Mouse (Mus musculus) E14TG2a.4 (cell line): Measurements from ENCODE around the gene Olfr205.
"Not testable (repeated sequence)": the region's sequence is repeated elsewhere in the genome, so short reads cannot be mapped to it uniquely, and the experiment has no call there.

ENCODE experiments used
- H3K27me3 ChIP-seq: 2 replicates; pipeline ENCODE4 v1.6.1; 2014; ENCODE audit warnings: low read length, control low read depth; ENCODE audit not compliant: insufficient read depth
- H3K36me3 ChIP-seq: 2 replicates; pipeline ENCODE4 v1.6.1; 2014; ENCODE audit warnings: low read length, control low read depth; ENCODE audit not compliant: insufficient read depth
- H3K4me1 ChIP-seq: replicated peaks from 2 replicates; pipeline ENCODE4 v1.6.1; 2014; ENCODE audit warnings: low read depth, low read length, control low read depth
- H3K4me3 ChIP-seq: replicated peaks from 2 replicates; pipeline ENCODE4 v1.5.1; 2014; ENCODE audit warnings: mild to moderate bottlenecking, low read length
- H3K9me3 ChIP-seq: 2 replicates; pipeline ENCODE4 v1.6.1; 2014; ENCODE audit warnings: low read length, control low read depth
- CTCF ChIP-seq: conservative IDR thresholded peaks from 2 replicates; pipeline ENCODE4 v1.5.1; 2014; ENCODE audit warnings: low read length
- NANOG ChIP-seq: IDR thresholded peaks from 2 replicates; pipeline ENCODE4 v1.6.1; 2014; ENCODE audit warnings: borderline replicate concordance, low read length, mixed read lengths
- POU5F1 ChIP-seq: IDR thresholded peaks from 2 replicates; pipeline ENCODE4 v1.6.1; 2014; ENCODE audit warnings: low read length, borderline replicate concordance

Gene Olfr205

GRCm38 (mm10) chr16:59331038-59331437, at the start of gene Olfr205:
Gene Olfr205, minus strand, starts transcription at chr16:59331138.
- H3K27me3 ChIP-seq: no peaks in the 10 kb centered on the region
- peaks cover 4% of the 10 kb centered on the region for H3K9me3 ChIP-seq
- no peak for TF ChIP-seq NANOG
- TF ChIP-seq CTCF: no peak
- TF ChIP-seq POU5F1: no peak
- no peaks in the 10 kb centered on the region for H3K36me3 ChIP-seq
- H3K4me3 ChIP-seq: no peak within 1 kb of the TSS
- H3K4me1 ChIP-seq: no peaks in the 10 kb centered on the region

- H3K4me1 ChIP-seq: no peaks in the 10 kb centered on the region
Observed at GRCm38 (mm10) chr16:59363893-59364292, 33.0 kb upstream of the Olfr205 start, which contains the start of gene Olfr209. Gene Olfr209, minus strand, starts transcription at chr16:59363993.

GRCm38 (mm10) chr16:59349146-59349545, 18.2 kb upstream of the Olfr205 start, which contains the start of gene Olfr206:
Gene Olfr206, minus strand, starts transcription at chr16:59349246.
- Histone ChIP-seq H3K4me1 (no peaks in the 10 kb centered on the region), H3K27me3 (no peaks in the 10 kb centered on the region), H3K36me3 (no peaks in the 10 kb centered on the region), H3K4me3 (no peak within 1 kb of the TSS), H3K9me3 (no peaks in the 10 kb centered on the region)
- no peak for TF ChIP-seq NANOG
- no peak for TF ChIP-seq CTCF
- TF ChIP-seq POU5F1: no peak

More at GRCm38 (mm10) chr16:59363893-59364292, 33.0 kb upstream of the Olfr205 start, which contains the start of gene Olfr209:
- Histone ChIP-seq H3K36me3 (no peaks in the 10 kb centered on the region), H3K9me3 (peaks cover 26% of the 10 kb centered on the region), H3K4me3 (no peak within 1 kb of the TSS), H3K27me3 (no peaks in the 10 kb centered on the region)
- TF ChIP-seq NANOG: no peak
- no peak for TF ChIP-seq POU5F1
- no peak for TF ChIP-seq CTCF

- H3K36me3 ChIP-seq, H3K4me3 ChIP-seq, H3K4me1 ChIP-seq, H3K27me3 ChIP-seq: not testable (repeated sequence)
- H3K9me3 ChIP-seq: peaks cover 20% of the 10 kb centered on the region
Observed at GRCm38 (mm10) chr16:59323262-59323661, 7.7 kb downstream of the Olfr205 start.

- H3K36me3 ChIP-seq: no peaks in the 10 kb centered on the region
- H3K27me3 ChIP-seq: no peaks in the 10 kb centered on the region
- TF ChIP-seq CTCF (no peak), NANOG (no peak), POU5F1 (no peak)
- H3K9me3 ChIP-seq: peaks cover 17% of the 10 kb centered on the region
- no peak within 1 kb of the TSS for H3K4me3 ChIP-seq
- H3K4me1 ChIP-seq: no peaks in the 10 kb centered on the region
Observed at GRCm38 (mm10) chr16:59318148-59318547, 12.8 kb downstream of the Olfr205 start, which contains the start of gene Olfr204. Gene Olfr204, minus strand, starts transcription at chr16:59318248.

DNA sequence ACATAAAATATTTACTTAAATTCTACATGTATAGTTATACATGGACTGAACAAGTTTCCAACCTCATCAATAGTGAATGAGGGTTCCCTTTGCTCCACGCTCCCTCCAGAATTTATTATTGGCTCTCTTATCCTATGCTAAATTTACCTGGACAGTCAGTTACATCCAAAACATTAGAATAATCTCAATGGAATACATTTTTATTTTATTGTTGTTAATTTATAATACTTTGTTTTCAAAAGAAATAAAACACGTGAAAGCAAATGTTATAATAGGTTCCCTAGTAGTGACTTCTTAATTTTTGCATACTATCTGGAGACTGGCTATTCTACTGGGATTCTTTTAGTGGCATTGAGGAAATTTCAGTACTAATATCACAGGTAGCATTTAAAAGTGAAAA, 32.4 kb downstream of the Olfr205 start, which contains the start of gene Olfr203:
Olfr203 (plus strand) TSS at position 301 of the 400 bp plus-strand sequence.
- H3K36me3 ChIP-seq: no peaks in the 10 kb centered on the region
- H3K9me3 ChIP-seq: no peaks in the 10 kb centered on the region
- H3K27me3 ChIP-seq: no peaks in the 10 kb centered on the region
- TF ChIP-seq CTCF: no peak
- TF ChIP-seq POU5F1: no peak
- TF ChIP-seq NANOG: no peak
- H3K4me1 ChIP-seq: no peaks in the 10 kb centered on the region
- no peak within 1 kb of the TSS for H3K4me3 ChIP-seq

DNA sequence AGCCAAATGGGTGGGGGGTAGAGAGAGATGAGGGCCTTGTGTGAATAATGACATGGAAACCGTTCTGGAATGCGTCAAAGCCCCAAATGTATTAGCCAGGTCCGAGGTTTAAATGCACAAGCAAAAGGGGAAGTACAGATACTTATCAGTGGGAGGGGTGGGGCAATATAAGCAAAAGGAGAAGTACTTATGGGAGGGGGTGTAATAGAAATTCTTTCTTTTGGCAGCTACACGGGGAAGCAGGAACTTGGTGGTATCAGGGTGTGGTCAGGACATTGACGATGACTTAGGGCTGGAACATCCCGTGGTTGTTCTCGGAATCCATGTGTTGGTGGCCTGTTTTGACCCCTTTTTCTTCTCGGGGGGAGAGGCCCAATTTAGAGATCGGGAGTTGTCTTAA, 43.4 kb downstream of the Olfr205 start:
- not testable (repeated sequence) for H3K4me1 ChIP-seq, H3K36me3 ChIP-seq, H3K9me3 ChIP-seq, H3K27me3 ChIP-seq, H3K4me3 ChIP-seq

- no peaks in the 10 kb centered on the region for H3K27me3 ChIP-seq
- no peaks in the 10 kb centered on the region for H3K36me3 ChIP-seq
- no peak within 1 kb of the TSS for H3K4me3 ChIP-seq
- H3K9me3 ChIP-seq: no peaks in the 10 kb centered on the region
- no peak for TF ChIP-seq POU5F1
- TF ChIP-seq NANOG: no peak
- TF ChIP-seq CTCF: no peak
- no peaks in the 10 kb centered on the region for H3K4me1 ChIP-seq
Observed at GRCm38 (mm10) chr16:59286693-59287092, 44.2 kb downstream of the Olfr205 start, which contains the start of gene Olfr202. Gene Olfr202, minus strand, starts transcription at chr16:59286793.

DNA sequence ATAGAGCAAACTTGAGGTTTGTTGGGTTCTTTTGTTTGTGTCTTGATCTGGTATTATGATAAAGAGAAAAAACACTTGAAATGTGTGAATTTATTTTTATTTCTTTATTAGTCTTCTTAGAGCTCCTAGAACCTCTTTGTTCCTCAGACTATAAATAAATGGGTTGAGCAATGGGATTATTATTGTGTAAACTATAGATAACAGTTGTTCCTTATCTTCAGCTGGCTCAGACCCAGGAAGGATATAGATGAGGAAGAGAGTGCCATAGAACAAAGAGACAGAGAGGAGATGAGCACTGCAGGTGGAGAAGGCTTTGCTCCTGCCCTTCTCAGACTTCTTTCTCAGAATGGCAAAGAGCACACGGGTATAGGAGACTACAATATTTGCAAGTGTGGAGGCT, 47.5 kb downstream of the Olfr205 start:
- TF ChIP-seq CTCF (no peak), POU5F1 (no peak), NANOG (no peak)
- Histone ChIP-seq H3K4me3 (no peak overlapping the region), H3K36me3 (no peaks in the 10 kb centered on the region), H3K9me3 (no peaks in the 10 kb centered on the region), H3K4me1 (no peaks in the 10 kb centered on the region), H3K27me3 (no peaks in the 10 kb centered on the region)
